Mouse (Mus musculus) v-Abl transformed pro-B cells (cell line): ENCODE data around the gene Cinp.

ENCODE experiments used
- in situ Hi-C, 2 experiments: fragments of 400-800 bp; cut with MboI; formaldehyde crosslinking; loops; one replicate each; pipeline ENCODE4 v1.15.1; 2025; ENCODE audit not compliant: unreplicated experiment in 2 of 2

The Cinp gene

DNA sequence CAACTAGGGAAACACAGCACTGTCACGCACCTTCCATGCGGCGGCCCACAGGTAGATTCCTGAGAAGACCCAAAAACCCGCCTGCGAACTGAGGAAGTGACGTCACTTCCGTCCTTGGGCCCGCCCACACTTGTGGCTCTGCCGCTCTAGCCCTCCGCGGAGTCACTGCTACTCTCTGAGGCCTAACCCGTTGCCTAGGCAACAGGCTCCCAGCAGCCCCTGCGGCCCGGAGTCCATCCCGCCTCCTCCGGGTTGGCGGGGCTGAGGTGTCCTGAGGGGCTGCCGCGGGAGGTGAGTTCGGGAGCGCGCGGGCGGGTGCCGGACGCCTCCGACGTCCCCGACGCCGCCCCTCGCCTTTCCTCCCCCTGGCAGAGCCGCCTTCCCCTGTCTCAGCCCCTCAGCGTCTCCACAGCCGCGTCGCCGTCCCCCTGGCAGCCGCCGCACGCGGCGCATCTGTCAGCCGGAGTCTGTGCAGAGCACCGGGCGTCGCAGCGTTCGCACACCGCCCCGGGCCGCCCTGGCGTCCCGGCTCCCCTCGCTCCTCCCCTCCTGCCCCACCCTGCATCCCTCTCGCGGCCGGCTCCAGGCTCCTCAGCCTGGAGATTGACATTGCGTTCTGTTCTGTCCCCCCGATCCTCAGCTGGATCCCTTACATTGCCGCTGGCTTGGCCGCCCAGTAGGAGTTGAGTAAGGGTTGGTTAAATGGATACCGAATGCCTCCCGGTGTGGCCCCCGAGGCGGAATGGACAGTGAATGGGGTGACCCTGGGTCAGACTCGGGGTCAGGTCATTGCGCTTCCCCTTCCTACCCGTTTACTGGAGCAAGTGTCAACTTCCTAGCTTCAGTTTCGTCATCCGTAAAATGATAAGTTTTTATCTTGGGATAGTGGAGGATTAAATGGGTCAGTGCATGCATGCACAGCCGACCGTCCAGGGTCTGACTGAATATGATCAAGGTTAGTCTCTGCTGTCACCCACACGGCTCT lies at the start of gene Cinp, which contains the start of gene Tecpr2:
Gene Cinp (minus strand): TSS at position 110 of the 985 bp plus-strand sequence.
Gene Tecpr2 (plus strand): TSS at position 229 of the 985 bp plus-strand sequence.
- in situ Hi-C loops, result loop anchor here in 1 of 2 experiments (25.0 kb wide), 1 partner anchor 1073 kb away; the partner anchor contains the start of genes Atp5mpl and Tdrd9

DNA sequence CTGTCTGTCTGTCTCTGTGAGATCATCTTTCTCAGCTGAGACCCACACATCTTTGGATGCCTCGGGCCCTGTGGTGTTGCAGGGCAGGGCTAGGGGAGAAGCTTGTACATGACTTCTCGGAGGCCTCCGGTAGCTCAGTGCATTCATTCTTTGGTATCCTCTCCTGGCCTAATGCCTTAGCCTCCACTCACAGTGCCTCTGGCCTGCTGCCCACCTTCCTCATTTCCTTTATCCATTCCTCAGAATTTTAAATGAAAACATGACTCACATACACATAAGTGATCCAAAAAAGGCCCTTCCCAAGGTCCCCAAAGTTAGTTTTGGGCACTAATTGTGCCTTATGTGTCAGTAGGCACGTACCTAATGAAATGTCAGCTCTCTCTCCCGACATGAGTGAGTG lies 48.6 kb upstream of the Cinp start:
- in situ Hi-C loops, result loop anchor here (5.0 kb wide), 1 partner anchor 55 kb away; no protein-coding TSS in a partner anchor

DNA sequence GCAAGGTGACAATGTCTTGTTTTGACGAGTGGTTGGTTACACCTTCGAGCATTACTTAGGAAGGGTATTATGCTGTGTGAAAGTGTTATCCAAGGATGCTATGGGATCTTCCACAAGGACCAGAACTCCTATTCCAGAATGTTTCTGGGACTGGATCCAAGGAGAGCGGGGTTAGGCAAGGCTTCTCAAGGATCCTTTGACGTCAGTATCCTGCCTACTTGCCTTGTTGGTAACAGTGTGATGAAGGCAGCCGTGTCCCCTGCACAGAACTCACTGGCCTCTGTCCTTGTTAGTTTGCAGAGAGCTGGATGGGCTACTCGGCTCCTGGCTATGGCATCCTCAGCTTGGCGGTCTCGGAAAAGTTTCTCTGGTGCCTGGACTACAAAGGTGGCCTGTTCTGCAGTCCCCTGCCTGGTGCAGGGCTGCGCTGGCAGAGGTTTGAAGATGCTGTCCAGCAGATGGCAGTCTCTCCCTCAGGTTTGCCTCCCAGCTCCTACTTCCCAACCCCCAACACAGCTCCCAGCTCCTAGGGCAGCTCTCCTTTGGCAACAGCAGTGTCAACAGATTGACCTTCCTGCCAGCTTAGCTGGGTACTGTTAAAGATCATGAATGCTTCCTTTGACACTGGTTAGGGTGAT lies 47.2 kb upstream of the Cinp start:
- in situ Hi-C loops, result loop anchor here (5.0 kb wide), 1 partner anchor 56 kb away; no protein-coding TSS in a partner anchor

DNA sequence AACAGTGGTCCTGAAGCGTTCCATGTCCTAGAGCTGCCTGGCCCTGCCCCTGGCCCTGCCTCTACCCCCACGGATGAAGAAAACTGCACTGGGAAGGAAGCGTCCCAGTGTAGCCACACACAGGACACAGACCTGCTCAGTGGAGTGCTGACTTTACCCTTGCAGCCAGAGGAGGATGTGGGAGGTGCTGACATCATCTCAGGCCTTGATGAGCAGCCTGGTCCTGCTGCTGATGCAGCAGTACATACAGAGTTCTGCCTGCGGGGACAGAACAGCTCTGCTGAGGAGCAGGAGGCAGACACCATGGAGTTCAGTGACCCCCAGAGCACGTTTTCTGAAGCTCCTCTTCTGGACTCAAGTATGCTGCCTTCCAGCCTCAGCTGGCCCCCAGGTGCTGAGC lies 43.9 kb upstream of the Cinp start:
- in situ Hi-C loops, result no loop called here

DNA sequence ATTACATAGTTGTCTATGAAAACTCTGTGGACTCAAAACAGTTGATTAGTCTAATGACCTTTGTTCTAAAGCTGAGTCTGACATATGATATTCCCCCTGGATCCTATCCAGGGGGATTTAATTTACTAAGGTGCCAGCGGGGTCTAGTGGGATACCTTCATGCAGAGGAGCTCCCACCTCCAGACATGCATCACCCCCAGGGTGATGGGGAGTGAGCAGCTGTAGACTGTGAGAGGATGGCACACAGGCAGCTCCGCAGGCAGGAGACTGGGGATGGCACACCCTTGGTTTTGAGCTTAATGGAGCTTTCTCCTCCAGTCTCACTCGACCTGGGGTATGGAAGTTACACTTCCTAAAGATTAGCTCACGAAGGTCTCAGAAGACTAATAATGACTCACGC lies 32.6 kb upstream of the Cinp start:
- in situ Hi-C loops, result no loop called here

DNA sequence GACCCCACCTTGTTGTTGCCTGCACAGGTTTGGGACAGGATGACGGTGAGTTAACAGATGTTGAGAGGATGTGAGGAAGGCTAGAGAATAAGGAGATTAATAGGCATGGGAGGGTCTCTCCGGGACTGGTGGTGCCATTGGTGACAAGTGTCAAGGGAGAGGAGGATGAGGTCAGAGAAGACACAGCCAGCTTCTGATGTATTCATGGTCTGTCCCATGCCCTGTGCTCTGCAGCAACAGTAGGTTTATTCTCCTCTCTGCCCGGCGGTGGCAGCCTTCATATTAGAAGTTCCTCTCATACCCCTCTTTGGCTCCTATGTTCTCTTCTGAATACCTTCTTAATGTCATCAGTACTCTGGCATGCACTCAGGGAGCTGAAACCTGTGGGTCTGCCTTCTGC lies 31.3 kb upstream of the Cinp start:
- in situ Hi-C loops, result no loop called here

DNA sequence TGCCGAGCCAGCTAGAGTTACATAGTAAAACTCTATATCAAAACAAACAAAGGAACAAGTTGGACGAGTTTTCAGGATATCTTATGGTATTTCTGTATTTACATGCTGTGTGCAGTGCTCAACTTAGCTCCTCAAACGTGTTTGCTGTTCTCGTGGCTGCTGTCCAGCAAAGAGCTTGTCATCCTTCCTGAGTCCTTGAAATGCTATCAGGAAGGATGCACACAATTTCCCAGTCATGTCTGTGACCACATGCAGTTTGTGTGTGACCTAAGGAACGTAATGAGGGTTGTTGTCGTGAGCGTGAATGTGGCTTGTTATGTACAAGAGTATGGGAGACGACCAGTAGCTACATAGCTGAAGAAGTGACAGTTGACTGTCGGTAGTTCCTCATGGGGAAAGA lies 26.8 kb upstream of the Cinp start:
- in situ Hi-C loops, result no loop called here

DNA sequence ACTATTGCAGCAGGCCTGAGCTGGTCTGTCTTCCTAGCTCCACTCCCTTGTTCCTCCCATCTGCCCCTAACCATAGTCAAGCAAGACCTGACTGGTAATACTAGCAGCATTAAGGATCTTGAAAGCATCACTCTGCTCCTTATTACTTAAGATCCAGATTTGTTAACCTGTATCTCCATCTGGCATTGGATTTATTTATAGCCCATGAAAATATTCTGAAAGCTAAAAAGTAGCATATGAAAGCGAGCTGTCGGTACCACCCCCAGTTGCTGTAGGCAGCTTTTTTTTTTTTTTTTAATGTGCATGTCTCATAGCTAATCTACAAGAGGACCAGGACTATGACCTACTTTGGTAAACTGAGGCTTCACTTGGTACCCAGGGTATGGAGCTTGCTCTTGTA lies 21.0 kb upstream of the Cinp start:
- in situ Hi-C loops, result no loop called here

DNA sequence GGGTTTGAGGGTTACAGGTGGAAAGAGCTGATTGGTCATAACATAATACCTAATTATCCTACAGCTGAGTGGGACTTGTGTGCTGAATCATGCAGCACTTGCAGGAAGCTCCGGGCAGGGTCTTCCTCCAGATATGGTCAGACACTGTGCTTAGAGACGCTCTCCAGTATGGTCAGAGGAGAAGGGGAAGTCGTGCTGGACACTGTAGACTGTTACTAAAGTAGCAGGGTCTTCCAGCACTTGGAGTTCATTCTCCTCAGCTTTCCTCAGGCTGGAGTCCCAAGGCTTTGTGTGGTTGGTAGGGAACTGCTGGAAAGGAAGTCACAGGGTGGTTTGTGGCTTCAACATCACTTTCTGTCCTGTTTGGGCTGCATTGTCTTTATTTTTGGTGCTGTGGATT lies 18.9 kb upstream of the Cinp start:
- in situ Hi-C loops, result no loop called here

DNA sequence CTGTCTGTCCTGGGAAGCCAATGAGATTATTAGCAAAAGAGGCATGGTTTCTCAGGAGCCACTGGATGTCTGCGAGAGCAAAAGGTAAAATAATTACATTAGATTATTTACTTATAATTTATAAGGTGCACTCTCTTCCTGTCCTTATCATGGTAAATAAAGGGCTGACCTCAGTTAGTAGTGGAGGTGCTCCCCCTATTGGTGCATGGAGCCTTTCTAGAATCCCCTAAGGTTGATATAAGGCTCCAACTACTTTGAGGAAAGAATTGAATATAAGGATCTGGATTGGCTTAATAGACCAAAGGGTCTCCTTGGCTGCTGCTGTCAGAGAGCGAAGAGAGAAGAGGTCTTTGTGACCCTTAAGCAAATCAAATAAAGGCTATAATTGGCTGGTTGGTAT lies 14.6 kb upstream of the Cinp start:
- in situ Hi-C loops, result no loop called here

DNA sequence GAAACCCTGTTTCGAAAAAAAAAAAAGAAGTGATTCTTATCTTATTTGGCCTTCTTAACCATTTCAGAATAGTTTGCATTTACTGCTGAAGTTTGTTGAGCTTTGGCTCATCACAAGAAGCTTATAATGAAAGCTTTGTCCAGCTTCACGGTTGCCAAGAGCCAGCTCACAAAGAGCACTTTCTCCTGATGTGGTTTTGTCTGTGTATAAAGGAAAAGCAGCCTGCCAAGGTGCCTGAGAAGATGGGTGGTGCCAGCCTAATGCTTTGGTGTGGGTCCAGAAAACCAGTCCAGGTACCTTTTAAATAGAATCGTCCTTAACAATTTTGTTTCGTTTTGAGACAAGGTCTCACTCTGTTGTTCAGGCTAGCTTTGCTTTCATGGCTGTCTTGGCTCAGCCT lies 13.2 kb upstream of the Cinp start:
- in situ Hi-C loops, result no loop called here

DNA sequence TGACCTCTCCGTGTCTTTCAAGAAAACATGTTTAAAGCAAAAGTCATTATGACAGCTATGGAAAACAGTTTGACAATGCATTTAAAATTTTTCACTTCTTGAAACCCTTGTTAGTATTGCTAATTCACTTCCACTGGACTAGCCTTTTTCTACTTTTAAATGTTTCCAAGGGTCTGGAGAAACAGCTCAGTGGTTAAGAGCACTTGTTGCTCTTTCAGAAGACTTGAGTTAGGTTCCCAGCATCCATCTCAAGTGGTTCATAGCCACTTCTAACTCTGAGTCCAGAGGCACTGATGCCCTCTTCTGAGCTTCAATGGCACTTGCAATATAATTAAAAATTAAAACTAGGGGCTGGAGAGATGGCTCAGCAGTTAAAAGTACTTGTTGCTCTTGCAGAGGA lies 2.9 kb upstream of the Cinp start:
- in situ Hi-C loops, result loop anchor here in 1 of 2 experiments (25.0 kb wide), 1 partner anchor 1070 kb away; the partner anchor contains the start of genes Atp5mpl and Tdrd9

DNA sequence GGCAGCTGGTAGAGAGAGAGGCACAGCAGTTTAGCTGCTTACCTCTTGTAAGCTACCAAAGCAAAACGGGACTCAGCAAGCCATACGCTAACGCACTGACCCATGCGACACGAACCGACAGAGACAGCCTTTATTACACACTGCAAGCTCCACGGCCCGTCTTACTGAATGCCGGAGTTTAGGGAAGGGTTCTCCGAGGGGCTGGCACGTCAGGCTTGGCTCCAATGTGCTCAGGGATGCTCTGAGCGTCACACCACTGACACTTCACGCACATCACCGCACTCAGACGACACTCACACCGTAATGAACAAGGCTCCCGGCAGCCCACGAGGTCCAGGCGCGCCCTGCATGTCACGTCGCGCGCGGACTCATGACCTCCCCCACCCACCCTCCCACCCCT lies 339 bp downstream of the Cinp start:
- in situ Hi-C loops, result loop anchor here in 1 of 2 experiments (25.0 kb wide), 1 partner anchor 1074 kb away; the partner anchor contains the start of genes Atp5mpl and Tdrd9

DNA sequence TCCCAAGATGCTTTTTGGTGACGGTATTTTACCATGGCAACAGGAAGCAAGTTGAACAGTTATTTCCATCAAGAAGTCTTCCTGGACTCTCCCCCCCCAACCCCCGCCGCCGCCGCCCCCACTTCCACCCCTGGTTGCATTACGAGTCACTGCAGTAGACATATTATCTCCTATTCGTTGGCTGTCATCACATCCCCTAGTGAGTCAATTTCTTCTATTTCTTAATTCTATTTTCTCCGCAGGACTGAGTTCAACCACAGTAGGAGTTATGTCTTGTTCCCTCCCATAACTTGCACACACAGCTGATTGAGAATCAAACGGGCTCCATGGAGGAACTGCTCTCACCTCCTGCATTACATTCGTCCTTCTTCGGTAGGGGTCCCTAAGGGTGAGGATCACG lies 839 bp downstream of the Cinp start:
- in situ Hi-C loops, result loop anchor here in 1 of 2 experiments (25.0 kb wide), 1 partner anchor 1074 kb away; the partner anchor contains the start of genes Atp5mpl and Tdrd9

DNA sequence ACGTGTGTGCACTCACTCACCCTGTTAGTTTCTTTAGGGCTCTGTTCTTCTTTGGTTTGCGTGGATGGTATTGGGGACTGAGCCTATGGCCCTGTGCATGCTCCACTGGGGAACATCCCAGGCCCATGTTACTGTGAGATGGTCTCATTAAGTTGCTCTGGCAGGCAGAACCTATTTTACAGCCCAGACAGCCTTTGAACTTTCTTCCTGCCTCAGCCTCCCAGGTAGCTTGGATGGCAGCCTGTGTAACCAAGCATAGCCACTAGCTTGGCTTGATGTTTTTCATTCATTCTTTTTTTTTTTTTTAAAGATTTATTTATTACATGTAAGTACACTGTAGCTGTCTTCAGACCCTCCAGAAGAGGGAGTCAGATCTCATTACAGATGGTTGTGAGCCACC lies 3.7 kb downstream of the Cinp start:
- in situ Hi-C loops, result loop anchor here in 1 of 2 experiments (25.0 kb wide), 1 partner anchor 1077 kb away; the partner anchor contains the start of genes Atp5mpl and Tdrd9

DNA sequence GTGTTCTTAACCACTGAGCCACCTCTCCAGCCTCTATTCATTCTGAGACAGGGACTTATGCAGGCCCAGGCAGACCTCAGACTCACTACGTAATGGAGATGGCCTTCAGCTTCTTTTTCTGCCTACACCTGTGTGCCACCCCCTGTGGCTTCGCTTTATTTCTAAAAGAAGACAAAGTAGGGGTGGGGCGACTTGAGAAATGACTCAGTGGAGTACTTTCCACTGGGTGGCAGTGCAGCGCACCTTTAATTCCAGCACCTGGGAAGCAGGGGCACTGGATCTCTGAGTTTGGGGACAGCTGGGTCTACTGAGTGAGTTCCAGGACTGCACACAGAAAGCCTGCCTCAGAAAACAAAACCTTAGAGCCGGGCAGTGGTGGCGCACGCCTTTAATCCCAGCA lies 6.7 kb downstream of the Cinp start:
- in situ Hi-C loops, result loop anchor here in 1 of 2 experiments (25.0 kb wide), 1 partner anchor 1080 kb away; the partner anchor contains the start of genes Atp5mpl and Tdrd9

DNA sequence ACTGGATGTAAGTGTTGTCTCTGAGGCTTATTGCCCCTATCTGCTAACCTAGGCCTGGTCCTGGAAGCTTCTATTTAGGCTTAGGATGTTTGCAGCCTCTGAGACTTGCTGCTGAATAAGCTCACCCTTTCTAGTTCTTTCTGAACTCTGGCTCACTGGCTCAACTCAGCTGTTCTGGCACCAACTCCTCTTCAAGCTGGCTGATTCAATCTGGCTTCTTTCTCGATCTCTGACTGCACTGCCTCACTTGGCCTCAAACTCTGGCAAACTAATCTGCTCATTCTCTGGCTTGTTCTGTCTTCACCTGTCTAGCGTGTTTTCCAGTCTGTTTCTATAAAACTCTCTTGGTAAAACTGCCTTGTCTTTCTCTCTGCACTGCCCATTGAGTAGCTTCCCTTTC lies 13.6 kb downstream of the Cinp start:
- in situ Hi-C loops, result loop anchor here in 1 of 2 experiments (25.0 kb wide), 1 partner anchor 1087 kb away; the partner anchor contains the start of genes Atp5mpl and Tdrd9

DNA sequence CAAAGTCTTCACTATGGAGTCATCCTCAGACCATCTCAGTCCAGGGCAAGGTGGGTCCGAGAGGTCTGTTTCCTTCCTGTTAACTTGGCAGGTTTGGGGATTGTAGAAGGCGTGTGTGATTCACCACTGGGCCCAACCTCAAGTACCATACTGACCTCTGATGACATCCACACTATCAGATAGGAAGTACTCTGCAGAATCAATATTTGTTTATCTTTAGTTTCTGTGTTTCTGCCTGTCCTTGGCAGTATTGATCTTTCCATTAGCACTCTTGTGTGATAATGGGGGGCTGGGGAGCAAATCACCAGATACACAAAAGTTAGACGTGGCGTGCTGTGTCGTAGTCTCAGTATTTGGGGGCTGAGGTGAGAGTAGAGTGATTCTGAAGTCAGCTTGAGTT lies 17.7 kb downstream of the Cinp start:
- in situ Hi-C loops, result no loop called here

DNA sequence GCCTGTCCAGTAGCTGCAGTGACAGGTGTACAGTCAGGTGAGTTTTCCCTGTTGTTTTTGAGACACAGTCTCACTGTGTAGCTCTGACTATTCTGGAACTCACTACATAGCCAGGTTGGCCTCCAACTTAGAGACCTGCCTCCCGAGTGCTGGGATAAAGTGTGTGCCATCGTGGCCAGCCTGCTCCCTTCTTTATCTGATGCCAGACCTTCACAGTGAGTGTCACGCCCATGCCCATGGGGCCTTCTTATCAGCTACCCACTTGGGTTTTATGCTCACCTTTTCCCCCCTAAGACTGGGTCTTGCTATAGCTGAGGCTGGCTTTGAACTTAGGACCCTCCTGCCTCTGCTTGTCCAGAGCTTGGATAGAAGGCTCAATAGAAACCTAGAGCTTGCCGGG lies 18.8 kb downstream of the Cinp start:
- in situ Hi-C loops, result no loop called here

DNA sequence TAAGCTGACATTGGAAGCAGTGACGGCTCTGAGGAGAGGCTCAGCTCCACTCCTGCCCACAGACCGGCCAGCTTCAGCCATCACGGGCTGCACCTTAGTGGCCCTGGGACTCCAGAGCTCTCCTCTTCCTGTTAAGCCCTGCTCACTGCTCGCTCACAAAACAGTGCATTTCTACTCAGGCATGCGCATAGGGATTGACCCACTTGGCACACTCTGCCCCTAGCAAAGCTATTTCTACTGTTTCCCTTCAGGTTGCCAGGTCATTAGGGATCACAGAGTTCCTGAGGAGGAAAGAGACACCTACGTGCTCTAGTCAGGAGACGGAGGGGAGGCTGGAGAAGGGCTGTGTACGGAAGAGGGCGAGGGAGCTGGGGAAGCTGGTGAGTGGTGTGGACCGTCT lies 23.0 kb downstream of the Cinp start:
- in situ Hi-C loops, result no loop called here

DNA sequence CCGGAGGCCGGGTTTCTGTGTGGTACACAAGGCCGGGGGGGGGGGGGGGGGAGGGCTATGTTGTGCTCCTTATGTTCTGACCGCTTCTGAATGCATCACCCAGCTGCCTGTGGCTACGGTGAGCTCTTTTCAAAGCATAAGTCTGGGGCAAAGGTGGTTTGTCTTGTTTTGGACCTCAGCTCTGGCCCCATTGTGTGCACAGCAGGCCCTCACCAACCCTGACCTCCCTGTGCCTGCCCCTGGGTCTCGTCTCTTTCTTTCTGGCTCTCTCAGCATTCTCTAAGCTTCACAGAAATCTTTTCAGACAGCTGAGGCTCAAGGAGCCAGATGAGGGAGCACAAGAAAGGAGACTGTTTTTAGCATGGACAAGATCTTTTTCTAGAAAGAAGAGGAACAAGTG lies 23.4 kb downstream of the Cinp start:
- in situ Hi-C loops, result no loop called here
